Mouse (Mus musculus) layer of hippocampus, postnatal 36 days (tissue): ENCODE results near the gene Rrp1b. TPM values are rescaled to one million over a fixed set of nuclear protein-coding genes. Genes with fewer than 3 reads are reported as not detected.
A peak's percentile ranks its signal among the peaks of the same experiment; 100 is the strongest.

Experiments used
- DNase-seq, 2 experiments: peaks; one replicate each; pipeline ENCODE4 v3.0.0; 2022
- total RNA-seq, 2 experiments: library from RNA; stranded (reverse); gene quantifications; 2 replicates each; pipeline ENCODE4 v1.2.3; 2021

The Rrp1b gene
- total RNA-seq = 10 to 100 TPM; 17.4 to 19.0 TPM

- peak; percentile 74 to 79 for DNase-seq
These were observed at the start of gene Rrp1b, which contains the start of gene Hsf2bp for GRCm38 (mm10) chr17:32035609-32036508. Gene Rrp1b, plus strand, starts transcription at chr17:32036100. Gene Hsf2bp, minus strand, starts transcription at chr17:32036349.

- no peak for DNase-seq
These were observed 49.0 kb upstream of the Rrp1b start for GRCm38 (mm10) chr17:31986915-31987314.

- DNase-seq = no peak
These were observed 46.9 kb upstream of the Rrp1b start for GRCm38 (mm10) chr17:31989035-31989434.

DNA sequence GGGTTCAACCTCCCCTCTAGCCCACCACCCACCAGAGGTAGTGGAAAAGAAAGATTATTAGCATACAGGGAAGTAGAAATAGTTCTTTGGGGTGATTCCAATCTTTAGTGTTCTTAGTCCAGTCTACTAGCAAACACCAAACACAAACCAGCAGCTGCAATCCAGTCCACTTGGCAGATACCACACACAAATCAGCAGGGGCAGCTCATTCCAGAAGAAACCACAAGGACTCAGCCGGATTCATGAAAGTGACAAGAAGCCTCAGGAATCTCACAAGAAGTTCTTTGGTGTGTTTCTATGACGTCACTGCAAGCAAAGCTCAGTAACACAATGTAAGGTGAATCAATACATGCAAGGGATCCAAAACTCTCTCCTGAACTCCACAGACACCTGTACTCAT is 43.9 kb upstream of the Rrp1b start:
- no peak for DNase-seq

GRCm38 (mm10) chr17:31993354-31993753 is 42.5 kb upstream of the Rrp1b start:
- no peak for DNase-seq

- no peak for DNase-seq
These were observed 41.8 kb upstream of the Rrp1b start for GRCm38 (mm10) chr17:31994132-31994531.

DNA sequence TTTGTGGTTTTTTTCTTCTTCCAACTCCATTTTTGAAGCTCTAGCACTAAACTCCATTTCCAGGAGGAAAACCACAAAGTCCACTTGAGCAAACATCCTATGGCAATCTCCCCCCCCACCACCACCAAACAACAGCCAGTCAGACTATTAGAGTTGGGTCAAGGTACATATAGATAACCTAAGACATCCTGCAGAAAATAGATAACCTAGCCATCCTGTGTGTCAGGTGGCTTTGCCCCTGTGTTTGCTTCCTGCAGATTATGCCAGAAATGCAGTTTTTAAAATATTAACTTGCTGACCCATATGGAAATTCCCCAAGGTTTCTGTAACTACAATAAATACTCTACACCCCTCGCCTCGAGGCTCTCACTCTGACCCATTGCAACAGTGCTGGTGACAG is 40.1 kb upstream of the Rrp1b start:
- no peak for DNase-seq

DNA sequence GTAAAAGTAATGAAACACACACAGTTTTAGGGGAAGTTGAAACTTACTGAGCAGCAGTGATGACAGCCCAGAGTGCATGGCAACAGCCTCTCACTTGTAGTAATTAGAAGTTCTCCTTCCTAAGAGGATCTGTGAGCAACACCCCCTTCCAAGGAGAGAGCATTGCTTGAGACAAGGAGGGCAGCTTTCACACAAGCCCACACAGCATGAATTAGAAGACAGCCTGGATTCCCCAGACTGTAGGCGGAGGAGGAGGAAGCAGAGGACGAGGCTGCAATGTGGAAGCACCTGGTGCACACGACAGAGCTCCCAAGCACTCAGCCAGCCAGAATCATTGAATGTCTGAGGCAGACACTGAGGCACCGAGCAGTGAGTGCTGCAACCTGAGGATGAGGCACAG is 39.6 kb upstream of the Rrp1b start:
- no peak for DNase-seq

GRCm38 (mm10) chr17:31998351-31998750 is 37.5 kb upstream of the Rrp1b start:
- no peak for DNase-seq

- DNase-seq = no peak
These were observed 32.6 kb upstream of the Rrp1b start for GRCm38 (mm10) chr17:32003251-32003650.

DNA sequence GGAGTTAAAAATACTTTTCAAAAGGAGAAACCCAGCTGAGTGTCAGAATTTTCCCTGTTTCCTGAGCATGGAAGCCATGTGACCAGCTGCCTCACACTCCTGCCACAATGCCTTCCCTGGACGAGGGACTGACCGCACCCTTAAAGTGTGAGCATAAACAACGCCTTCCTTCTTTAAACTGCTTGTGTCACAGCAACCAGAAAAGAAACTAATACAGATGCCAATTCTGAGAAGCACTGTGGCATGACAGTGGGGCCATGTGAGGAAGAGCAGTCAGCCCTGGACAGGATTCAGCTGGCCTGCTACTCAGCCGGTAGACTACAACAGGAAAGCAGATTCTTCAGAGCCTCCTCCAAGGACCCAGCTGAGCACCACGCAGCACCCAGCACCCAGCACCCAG is 29.1 kb upstream of the Rrp1b start:
- no peak for DNase-seq

DNA sequence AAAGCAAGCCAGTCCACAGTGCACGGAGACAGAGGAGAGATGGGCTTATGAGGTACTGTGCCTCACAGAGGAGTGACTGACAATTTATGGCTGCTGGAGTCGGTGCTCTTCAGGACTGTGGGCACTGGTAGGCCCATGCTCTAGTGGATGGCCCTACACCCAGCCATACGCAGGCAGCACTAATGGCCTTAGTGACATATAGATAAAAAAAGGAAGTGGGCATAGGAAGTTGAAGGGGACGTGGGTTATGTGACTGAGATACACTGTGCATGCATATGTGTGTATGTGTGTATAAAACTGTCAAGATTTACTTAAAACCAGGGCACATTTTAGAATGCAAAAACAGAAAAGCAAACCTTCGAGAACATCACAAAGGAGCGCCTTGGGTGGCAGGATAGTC is 24.2 kb upstream of the Rrp1b start:
- no peak for DNase-seq

DNA sequence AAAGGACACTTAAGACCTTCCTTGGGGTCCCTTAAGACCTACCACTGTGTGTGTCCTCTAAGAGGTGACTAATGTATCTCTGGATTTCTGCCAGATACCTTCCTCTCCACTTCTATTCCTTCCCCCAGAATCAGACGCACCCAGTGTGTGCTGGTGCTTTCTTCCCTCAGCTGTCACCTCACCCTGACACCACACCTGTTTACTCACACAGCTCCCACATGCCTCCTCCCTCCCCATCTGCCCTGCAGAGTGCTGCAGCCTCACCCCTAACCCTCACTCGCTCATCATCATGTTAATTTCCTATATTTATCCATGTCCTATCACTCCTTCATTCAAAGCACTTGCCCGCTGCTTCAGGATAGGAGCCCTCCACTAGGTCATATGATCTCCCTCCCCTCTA is 23.6 kb upstream of the Rrp1b start:
- no peak for DNase-seq

DNA sequence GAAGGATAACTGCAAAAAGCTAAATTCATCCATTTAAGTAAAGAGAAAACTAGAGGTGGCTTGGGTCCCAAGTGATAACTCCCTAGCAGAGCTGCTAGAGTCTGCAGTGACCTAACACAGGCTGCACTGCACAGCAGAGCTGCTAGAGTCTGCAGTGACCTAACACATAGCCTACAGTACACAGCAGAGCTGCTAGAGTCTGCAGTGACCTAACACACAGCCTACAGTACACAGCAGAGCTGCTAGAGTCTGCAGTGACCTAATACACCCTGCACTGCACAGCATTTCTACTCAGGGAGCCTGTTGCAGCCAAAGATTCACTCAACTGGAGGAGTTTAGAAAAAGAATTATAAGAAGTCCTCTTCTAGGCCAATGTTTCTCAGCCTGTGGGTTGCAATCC is 22.2 kb upstream of the Rrp1b start:
- DNase-seq = no peak

- DNase-seq = no peak
These were observed 19.4 kb upstream of the Rrp1b start for GRCm38 (mm10) chr17:32016481-32016880.

GRCm38 (mm10) chr17:32018127-32018894 is 17.6 kb upstream of the Rrp1b start:
- no peak for DNase-seq

DNA sequence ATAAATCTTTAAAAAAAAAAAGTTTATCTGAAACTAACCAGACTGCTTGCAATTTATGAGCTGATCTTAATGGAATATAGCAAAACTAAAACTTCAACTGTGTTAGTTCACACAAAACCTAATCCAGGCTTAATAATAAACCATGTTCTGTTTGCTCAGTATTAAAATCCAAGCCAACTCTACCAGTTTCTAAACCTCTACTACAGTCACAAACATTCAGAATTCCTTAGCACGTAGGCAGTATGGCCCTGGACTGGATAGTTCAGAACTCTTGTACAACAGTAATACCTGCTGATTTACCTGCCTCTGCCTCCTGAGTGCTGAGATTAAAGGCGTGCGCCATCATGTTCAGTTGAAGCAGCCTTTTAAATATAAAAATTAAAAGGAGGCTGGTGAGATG is 13.9 kb upstream of the Rrp1b start:
- no peak for DNase-seq

DNA sequence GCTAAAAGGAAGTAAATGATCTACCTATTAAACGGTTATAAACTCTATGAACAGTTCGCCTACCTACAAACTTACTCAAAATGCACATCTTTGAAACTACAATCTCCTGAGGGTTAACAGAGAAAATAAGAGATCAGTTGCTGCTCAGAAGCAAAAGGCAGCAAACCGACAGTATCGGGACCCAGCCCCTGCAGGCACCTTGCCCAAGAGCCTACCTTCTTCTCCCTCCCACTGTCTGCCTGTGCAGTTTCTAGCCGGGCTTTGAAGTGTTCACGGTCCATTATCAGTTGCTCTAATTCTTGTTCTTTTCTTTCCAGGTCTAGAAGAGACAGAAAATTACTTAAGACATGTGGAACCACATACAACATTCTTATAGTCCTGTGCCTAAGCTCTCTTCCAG is 13.3 kb upstream of the Rrp1b start:
- no peak for DNase-seq

- peak; percentile 74 for DNase-seq
These were observed 12.8 kb upstream of the Rrp1b start for GRCm38 (mm10) chr17:32023088-32023487.

DNA sequence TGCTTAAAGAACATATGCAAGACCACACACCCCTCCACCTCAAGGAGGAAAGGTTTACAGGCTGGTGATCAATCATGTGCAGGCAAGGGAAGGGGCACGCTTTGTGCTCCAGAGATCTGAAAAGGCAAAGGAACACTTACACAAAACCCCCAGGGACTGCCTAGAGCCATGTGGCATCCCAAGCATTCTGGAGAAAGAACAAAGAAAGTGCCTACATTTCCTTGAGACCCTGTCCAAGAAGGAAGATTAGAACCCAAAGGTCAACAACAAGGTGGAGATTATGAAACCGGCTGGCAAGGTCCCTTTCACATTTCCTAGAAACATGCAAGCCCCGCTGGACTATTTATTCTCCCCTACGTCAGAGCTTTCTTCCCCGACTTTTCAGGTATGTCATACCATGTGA is 11.2 kb upstream of the Rrp1b start:
- DNase-seq = no peak

DNA sequence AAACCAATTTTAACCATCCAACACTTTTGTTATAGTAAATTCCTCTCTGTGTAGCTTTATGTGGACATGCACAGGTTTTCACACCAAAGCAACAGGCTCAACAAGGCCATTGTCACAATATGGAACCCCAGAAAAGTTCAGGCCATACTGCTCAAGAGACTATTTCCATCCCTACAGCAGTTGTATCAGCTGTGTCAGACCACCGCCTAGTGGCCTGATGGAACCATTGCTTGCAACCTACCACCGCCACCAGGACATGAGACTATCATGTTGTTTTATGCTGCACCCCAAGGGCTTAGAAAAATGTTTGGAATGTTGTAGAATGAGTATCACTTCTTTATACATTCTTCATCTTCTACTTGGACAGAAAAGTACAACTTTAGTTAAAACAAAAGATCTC is 10.5 kb upstream of the Rrp1b start:
- peak; percentile 51 to 53 for DNase-seq

DNA sequence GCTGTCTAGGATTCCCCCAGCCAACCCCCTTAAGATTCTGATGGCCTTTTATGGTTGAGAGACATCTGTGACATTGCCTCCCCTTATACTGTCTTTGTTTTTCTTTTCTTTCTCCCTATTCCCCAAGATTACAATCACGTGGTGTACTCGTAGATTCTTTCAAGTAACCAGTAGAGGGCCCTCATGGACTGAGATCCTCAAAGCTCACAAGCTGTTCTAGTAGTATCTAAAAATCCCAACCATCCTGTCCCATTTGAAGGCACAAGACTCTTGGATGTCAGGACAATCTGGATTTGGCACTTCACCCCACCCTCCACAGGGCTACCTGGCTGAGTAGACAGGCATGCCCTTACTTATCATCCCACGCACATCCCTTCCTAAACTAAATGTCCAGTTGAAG is 8.2 kb upstream of the Rrp1b start:
- DNase-seq = no peak

DNA sequence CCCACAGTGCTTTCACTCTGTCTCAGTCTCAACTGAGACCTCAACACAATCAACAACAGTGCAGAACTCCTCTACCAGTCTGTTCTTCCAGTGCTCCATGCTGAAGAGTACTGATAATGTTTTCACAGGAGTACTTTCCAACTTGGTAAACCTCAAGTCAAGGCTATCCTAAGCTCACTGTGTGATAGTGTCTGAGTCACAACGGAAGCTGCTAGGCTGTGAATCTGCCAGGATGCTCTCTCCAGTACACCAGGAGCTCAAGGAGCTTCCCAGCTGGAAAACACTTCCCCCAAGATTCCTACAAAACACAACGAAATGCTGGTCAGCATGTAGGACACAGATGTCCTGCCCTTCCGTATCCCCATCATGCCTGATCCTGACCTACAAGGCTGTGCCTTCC is 7.6 kb upstream of the Rrp1b start:
- no peak for DNase-seq

- no peak for DNase-seq
These were observed 4.2 kb upstream of the Rrp1b start for GRCm38 (mm10) chr17:32031684-32032083.
